Mouse (Mus musculus): ENCODE measurements around the gene Fads3.

DNA sequence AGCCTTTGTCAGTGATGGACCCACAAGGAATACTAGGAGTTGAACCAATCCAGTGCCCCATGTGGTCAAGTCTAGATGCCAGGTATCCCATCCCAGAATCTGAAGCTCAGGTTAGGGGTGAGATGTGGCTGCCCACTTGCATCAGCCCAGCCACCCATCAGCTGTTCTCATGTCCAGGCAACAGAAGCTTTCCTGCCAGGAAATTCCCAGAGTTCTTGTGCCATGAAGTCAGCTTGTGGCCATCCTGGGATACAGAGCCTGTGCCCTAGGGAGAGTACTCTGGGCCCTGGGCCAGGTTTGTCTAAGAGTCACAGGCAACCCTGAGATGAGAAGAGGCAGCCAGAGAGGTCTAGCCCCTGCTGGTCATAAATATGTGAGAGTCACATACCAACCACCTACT, 2.3 kb downstream of the Fads3 start:
- TF ChIP-seq ZC3H11A (IDR thresholded peaks at IDR 0.05; ENCODE audit: low read depth, low read length) (no peak), NRF1 (IDR thresholded peaks at IDR 0.05; ENCODE audit: insufficient read depth, low read depth, low read length, poor library complexity, severe bottlenecking) (no peak), CTCF (IDR thresholded peaks at IDR 0.05 in 2 of 3, conservative IDR thresholded peaks at IDR 0.05 in 1 of 3; ENCODE audit: control insufficient read depth in 1 of 3, insufficient read depth in 1 of 3, low read depth in 2 of 3, low read length in 3 of 3, poor library complexity in 1 of 3, severe bottlenecking in 1 of 3) (no peak), GATA1 (IDR thresholded peaks at IDR 0.05; ENCODE audit: low read depth, low read length) (no peak)

Data from MEL (cell line).